Mouse (Mus musculus): ENCODE measurements at regions not wholly inside any gene's neighbourhood (a gene's known extent, or its start where the extent isn't known, plus 50 kb on each side); places are given as distances from the start of the nearest gene placed in this dataset.

GRCm38 (mm10) chr2:17211105-17211504 is 520.2 kb downstream of the Nebl start:
- Histone ChIP-seq H3K27ac (ENCODE audit: low read length) (no peak overlapping the region), H3K27me3 (replicated peaks; ENCODE audit: insufficient read depth, low read length) (no peaks in the 10 kb centered on the region), H3K9ac (replicated peaks; ENCODE audit: low read depth) (no peak overlapping the region), H3K4me2 (replicated peaks; ENCODE audit: low read depth, low read length) (no peak overlapping the region), H3K9me3 (ENCODE audit: low read length) (no peaks in the 10 kb centered on the region), H3K4me3 (ENCODE audit: low read depth, low read length) (no peak overlapping the region), H3K4me1 (ENCODE audit: insufficient read depth, low read depth, low read length) (no peaks in the 10 kb centered on the region), H3K36me3 (ENCODE audit: insufficient read depth, low read length) (no peaks in the 10 kb centered on the region)
- TF ChIP-seq EP300 (IDR thresholded peaks at IDR 0.05), result no peak
- TF ChIP-seq CTCF (IDR thresholded peaks at IDR 0.05), result no peak
- DNase-seq (ENCODE audit: low spot score) (no peak), ATAC-seq (no peak)

DNA sequence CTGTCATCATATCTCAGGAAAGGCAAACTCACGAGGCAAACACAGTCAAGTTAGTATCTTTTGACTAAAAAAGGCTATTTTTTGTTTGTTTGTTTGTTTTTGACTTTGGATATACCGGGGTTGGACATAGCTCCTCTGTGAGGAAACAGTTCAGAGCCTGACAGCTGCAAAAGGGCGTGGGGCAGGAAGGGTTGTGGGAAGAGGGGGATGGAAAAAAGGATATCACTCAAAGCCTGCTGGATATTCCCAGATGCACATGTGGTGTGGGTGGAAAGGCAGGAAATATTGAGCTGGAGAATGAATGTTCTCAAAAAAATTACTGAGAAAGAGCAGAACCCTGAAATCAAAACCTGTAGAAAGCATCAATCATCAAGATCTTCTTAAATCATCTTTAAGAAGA is 537.7 kb downstream of the Nebl start:
- DNase-seq (ENCODE audit: low spot score) (peak; percentile 12), ATAC-seq (no peak)
- no peak overlapping the region for H3K9ac ChIP-seq (replicated peaks; ENCODE audit: low read depth)
- H3K4me1 ChIP-seq (ENCODE audit: insufficient read depth, low read depth, low read length), result no peaks in the 10 kb centered on the region
- TF ChIP-seq CTCF (IDR thresholded peaks at IDR 0.05) (no peak), EP300 (IDR thresholded peaks at IDR 0.05) (no peak)
- no peak overlapping the region for H3K27ac ChIP-seq (ENCODE audit: low read length)
- no peaks in the 10 kb centered on the region for H3K9me3 ChIP-seq (ENCODE audit: low read length)
- H3K27me3 ChIP-seq (replicated peaks; ENCODE audit: insufficient read depth, low read length), result no peaks in the 10 kb centered on the region
- WGBS, result 34% methylated on average over 3 of the region's 3 CpGs
- no peaks in the 10 kb centered on the region for H3K36me3 ChIP-seq (ENCODE audit: insufficient read depth, low read length)
- H3K4me2 ChIP-seq (replicated peaks; ENCODE audit: low read depth, low read length), result no peak overlapping the region
- no peak overlapping the region for H3K4me3 ChIP-seq (ENCODE audit: low read depth, low read length)

GRCm38 (mm10) chr2:17189169-17189568 is 542.1 kb downstream of the Nebl start:
- Histone ChIP-seq H3K4me3 (ENCODE audit: low read depth, low read length) (no peak overlapping the region), H3K4me1 (ENCODE audit: insufficient read depth, low read depth, low read length) (no peaks in the 10 kb centered on the region), H3K36me3 (ENCODE audit: insufficient read depth, low read length) (no peaks in the 10 kb centered on the region), H3K4me2 (replicated peaks; ENCODE audit: low read depth, low read length) (no peak overlapping the region), H3K9ac (replicated peaks; ENCODE audit: low read depth) (no peak overlapping the region), H3K27me3 (replicated peaks; ENCODE audit: insufficient read depth, low read length) (no peaks in the 10 kb centered on the region), H3K27ac (ENCODE audit: low read length) (no peak overlapping the region), H3K9me3 (ENCODE audit: low read length) (no peaks in the 10 kb centered on the region)
- DNase-seq (ENCODE audit: low spot score) (no peak), ATAC-seq (no peak)
- TF ChIP-seq EP300 (IDR thresholded peaks at IDR 0.05), result no peak
- TF ChIP-seq CTCF (IDR thresholded peaks at IDR 0.05), result no peak
- WGBS, result 77% methylated on average over 4 of the region's 4 CpGs

GRCm38 (mm10) chr2:17187822-17188221 is 543.4 kb downstream of the Nebl start:
- Histone ChIP-seq H3K4me1 (ENCODE audit: insufficient read depth, low read depth, low read length) (no peaks in the 10 kb centered on the region), H3K27me3 (replicated peaks; ENCODE audit: insufficient read depth, low read length) (no peaks in the 10 kb centered on the region), H3K27ac (ENCODE audit: low read length) (no peak overlapping the region), H3K36me3 (ENCODE audit: insufficient read depth, low read length) (no peaks in the 10 kb centered on the region), H3K9ac (replicated peaks; ENCODE audit: low read depth) (no peak overlapping the region), H3K4me2 (replicated peaks; ENCODE audit: low read depth, low read length) (no peak overlapping the region), H3K9me3 (ENCODE audit: low read length) (no peaks in the 10 kb centered on the region), H3K4me3 (ENCODE audit: low read depth, low read length) (no peak overlapping the region)
- ATAC-seq, result no peak
- TF ChIP-seq CTCF (IDR thresholded peaks at IDR 0.05) (peak; percentile 46), EP300 (IDR thresholded peaks at IDR 0.05) (no peak)
- DNase-seq (ENCODE audit: low spot score), result peak; percentile 21
- 63% methylated on average over 1 of the region's 1 CpGs for WGBS

DNA sequence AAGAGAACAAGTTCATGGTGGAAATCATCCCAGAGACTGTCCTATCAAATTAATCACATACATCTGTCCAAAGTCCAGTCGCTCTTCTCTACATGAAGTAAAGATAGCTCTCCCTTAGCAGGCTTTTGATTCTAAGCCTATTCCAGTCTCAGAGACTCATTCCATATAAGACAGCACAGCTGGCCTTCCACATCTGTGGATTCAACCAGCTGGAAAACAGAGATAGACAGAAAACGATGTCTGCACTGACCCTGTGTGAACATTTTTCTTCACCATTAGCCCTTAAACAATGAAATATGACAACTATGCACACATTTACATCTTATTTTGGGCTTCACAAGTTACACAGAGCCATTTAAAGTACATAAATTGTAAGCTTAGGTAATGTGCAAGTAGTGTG is 547.6 kb downstream of the Nebl start:
- Histone ChIP-seq H3K36me3 (ENCODE audit: insufficient read depth, low read length) (no peaks in the 10 kb centered on the region), H3K9me3 (ENCODE audit: low read length) (no peaks in the 10 kb centered on the region), H3K9ac (replicated peaks; ENCODE audit: low read depth) (no peak overlapping the region), H3K27ac (ENCODE audit: low read length) (no peak overlapping the region), H3K4me2 (replicated peaks; ENCODE audit: low read depth, low read length) (no peak overlapping the region), H3K4me1 (ENCODE audit: insufficient read depth, low read depth, low read length) (no peaks in the 10 kb centered on the region), H3K27me3 (replicated peaks; ENCODE audit: insufficient read depth, low read length) (no peaks in the 10 kb centered on the region), H3K4me3 (ENCODE audit: low read depth, low read length) (no peak overlapping the region)
- TF ChIP-seq CTCF (IDR thresholded peaks at IDR 0.05) (no peak), EP300 (IDR thresholded peaks at IDR 0.05) (no peak)
- ATAC-seq (no peak), DNase-seq (ENCODE audit: low spot score) (no peak)
- WGBS, result 78% methylated on average over 2 of the region's 2 CpGs

- no peak overlapping the region for H3K27ac ChIP-seq (ENCODE audit: low read length)
- no peaks in the 10 kb centered on the region for H3K27me3 ChIP-seq (replicated peaks; ENCODE audit: insufficient read depth, low read length)
- H3K4me1 ChIP-seq (ENCODE audit: insufficient read depth, low read depth, low read length), result no peaks in the 10 kb centered on the region
- 84% methylated on average over 2 of the region's 2 CpGs for WGBS
- H3K9me3 ChIP-seq (ENCODE audit: low read length), result no peaks in the 10 kb centered on the region
- H3K4me3 ChIP-seq (ENCODE audit: low read depth, low read length), result no peak overlapping the region
- H3K36me3 ChIP-seq (ENCODE audit: insufficient read depth, low read length), result no peaks in the 10 kb centered on the region
- ATAC-seq (no peak), DNase-seq (ENCODE audit: low spot score) (no peak)
- TF ChIP-seq CTCF (IDR thresholded peaks at IDR 0.05) (0 out of 2 replicates have a peak, but pooled peaks have one; percentile 17), EP300 (IDR thresholded peaks at IDR 0.05) (no peak)
- no peak overlapping the region for H3K9ac ChIP-seq (replicated peaks; ENCODE audit: low read depth)
- H3K4me2 ChIP-seq (replicated peaks; ENCODE audit: low read depth, low read length), result no peak overlapping the region
Measured at GRCm38 (mm10) chr2:17181597-17181996, 549.7 kb downstream of the Nebl start.

DNA sequence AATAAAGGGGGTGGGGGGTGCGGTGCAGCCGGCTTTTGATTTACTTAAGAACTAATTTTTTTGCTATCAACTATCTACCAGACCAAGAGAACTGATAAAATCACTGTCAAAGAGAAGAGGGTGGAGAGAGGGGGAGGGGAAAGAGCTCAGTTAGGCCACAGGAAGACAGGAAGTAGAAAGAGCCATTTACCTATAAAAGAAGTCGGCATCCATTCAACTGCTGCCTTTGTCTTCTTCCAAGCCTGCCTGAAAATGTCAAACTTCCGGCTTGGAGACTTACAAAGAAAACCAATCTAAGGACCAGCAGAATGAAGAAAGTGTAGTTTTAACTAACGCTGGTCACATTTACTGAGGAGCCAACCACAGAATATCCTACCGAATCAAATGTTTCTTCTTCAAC is 562.4 kb downstream of the Nebl start:
- TF ChIP-seq CTCF (IDR thresholded peaks at IDR 0.05) (no peak), EP300 (IDR thresholded peaks at IDR 0.05) (no peak)
- WGBS, result 84% methylated on average over 6 of the region's 6 CpGs
- no peak overlapping the region for H3K4me2 ChIP-seq (replicated peaks; ENCODE audit: low read depth, low read length)
- H3K4me3 ChIP-seq (ENCODE audit: low read depth, low read length), result no peak overlapping the region
- no peaks in the 10 kb centered on the region for H3K36me3 ChIP-seq (ENCODE audit: insufficient read depth, low read length)
- DNase-seq (ENCODE audit: low spot score), result no peak
- no peaks in the 10 kb centered on the region for H3K4me1 ChIP-seq (ENCODE audit: insufficient read depth, low read depth, low read length)
- no peaks in the 10 kb centered on the region for H3K9me3 ChIP-seq (ENCODE audit: low read length)
- no peak overlapping the region for H3K27ac ChIP-seq (ENCODE audit: low read length)
- no peaks in the 10 kb centered on the region for H3K27me3 ChIP-seq (replicated peaks; ENCODE audit: insufficient read depth, low read length)
- no peak for ATAC-seq
- H3K9ac ChIP-seq (replicated peaks; ENCODE audit: low read depth), result no peak overlapping the region

Measured in lung, postnatal 0 days (tissue).